Mouse (Mus musculus) gastrocnemius, adult 8-10 months (tissue): ENCODE data around the gene Paqr9. TPM values are rescaled to one million over a fixed set of nuclear protein-coding genes. Genes with fewer than 3 reads are reported as not detected.

Source experiments
- DNase-seq, 2 experiments: peaks; one replicate each; pipeline ENCODE4 v3.0.0; 2022; ENCODE audit warnings: low spot score in 2 of 2
- total RNA-seq, 4 experiments: library from RNA; stranded (reverse); gene quantifications; 2 replicates each; pipeline ENCODE4 v1.2.4; 2022

The Paqr9 gene
- total RNA-seq, 4 experiments from 2014 or later: 1.9 to 3.7 (median 2.3) TPM

DNA sequence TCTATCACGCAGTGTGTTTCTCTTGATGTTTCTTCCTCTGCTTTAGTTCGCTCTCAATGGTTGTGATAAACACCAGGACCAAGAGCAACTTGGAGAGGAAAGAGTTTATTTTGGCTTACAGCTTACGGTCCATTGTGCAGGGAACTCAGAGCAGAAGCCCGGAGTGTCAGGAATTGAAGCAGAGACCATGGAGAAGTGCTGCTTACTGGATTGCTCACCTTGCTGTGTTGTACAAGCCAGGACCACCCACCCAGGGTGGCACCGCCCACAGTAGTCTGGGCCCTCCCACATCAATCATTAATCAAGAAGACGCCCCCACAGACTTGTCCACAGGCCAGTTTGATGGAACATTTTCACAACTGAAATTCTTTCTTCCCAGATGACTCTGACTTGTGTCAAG is 18.0 kb downstream of the Paqr9 start:
- DNase-seq: no peak

DNA sequence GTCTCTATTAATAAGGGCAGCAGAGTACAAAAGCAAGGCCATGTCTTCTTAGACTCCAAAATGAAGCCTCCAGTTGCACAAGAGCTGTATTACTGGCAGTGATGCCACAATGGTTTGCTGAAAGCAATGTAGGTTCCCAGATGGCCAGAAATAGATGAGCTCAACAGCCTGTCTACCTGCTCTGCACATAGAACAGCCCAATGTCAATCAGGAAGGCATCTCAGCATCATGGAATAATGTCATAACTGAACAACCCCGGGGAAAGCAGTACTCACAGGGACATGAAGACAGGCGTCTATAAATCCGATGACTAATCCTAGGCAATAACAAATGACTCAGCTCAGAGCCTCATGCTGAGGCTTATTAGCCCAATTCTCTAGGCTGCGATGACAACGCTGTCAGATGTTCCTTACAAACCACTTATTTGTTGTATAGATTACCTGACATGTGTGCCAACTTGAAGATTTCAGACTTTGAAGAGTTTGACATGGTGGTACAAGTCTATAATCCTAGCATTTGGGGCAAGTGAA is 19.0 kb downstream of the Paqr9 start:
- DNase-seq: no peak

DNA sequence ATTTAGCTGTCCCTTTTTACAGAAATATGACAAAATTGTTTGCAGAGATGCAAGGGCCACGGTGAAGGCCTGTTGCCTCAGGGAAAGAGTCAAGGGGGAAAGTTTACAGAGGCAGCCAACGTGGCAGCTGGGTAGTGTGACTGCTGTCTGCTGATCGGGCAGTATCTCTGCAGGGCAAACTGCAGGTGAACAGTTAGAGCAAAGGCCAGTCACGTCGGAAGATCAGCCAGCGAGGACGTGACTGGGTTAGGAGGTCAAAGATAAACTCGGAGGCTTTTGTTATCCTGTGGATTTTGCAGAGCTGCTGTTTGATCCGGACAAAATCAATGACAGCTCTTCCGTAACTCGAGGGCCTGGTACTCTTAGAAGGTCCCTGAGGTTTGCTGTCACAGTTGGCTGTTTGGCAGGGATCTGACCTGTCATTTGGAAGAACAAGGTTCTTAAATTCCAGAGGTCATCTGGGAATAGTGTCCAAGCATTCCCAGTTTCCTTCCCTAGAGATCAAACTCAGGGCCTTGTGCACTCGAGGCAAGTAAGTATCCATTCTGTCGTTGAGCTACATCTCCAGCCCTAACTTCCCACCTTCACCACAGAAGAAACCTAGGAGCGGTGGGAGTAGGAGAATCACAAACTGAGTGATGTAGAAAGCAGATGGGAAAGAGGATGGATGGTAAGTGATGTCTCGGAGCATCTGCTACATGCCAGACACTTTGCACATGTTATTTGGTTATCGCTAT is 21.7 kb downstream of the Paqr9 start:
- DNase-seq: no peak

DNA sequence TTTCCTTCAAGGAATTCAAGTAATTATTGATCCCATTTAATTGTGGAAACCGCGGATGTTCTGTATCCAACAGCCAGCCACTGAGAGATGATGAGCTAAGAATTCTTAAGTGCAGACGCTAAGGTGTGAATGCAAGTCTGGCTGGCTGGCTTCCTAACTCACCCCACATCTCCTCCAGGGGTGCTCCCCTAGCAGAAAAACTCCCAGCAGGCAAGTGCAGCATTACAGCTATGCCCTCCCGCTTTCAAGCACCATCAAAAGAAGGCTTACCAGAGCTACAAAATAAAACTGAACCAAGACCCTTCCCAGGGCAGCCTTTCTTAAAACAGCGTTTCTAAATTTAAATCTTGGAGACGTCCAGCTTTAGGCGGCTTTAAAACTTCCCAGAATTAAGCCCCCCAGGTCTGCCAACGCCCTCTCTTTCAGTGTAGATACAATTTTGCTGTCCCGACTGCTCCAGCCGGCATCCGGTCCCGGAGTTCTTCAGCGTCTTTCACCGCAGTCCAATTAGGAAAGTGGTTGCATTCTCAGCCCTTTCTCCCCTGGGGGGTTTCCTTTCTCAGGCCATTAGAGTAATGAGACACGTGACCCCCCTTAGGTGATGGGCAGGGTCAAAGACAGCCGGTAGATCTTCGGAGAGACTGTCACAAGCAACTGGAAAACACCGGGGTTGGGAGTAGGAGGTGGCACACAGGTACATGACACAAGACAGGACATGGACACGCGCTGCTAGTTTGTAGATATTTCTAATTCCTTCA is 22.5 kb downstream of the Paqr9 start:
- DNase-seq: no peak

DNA sequence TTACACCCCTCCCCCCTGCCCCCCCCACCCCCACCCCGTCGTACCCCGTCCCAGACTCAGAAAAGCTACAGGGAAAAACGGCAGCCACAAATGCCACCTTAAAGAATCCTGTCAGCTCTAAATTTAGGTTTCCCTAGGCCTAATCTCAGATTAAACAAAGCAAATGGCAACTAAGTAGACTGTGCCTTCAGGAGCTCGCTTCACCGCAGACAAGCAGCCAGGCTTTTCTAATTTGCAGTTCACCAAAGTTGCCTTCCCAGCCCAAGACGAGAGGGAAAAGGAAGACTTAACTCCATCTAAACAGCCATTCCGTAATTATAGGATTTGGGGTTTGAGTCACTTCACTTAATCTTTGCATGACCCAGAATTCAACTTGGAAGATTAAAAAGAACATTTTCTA is 23.1 kb downstream of the Paqr9 start:
- DNase-seq: no peak

DNA sequence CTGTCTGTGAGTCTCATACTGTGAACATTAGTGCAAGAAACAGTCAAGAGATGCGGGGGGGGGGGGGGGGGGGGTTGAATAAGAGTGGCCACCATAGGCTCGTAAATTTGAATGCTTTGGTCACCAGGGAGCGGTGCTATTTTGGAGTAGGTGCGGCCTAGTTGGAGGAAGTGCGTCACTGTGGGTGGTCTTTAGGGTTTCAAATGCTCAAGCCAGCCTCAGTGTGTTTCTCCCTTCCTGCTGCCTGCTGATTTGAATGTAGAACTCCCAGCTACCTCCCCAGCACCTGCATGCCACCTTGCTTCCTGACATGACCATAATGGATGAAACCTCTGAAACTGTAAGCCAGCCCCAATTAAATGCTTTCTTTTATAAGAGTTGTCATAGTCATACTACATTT is 26.6 kb downstream of the Paqr9 start:
- no peak for DNase-seq

DNA sequence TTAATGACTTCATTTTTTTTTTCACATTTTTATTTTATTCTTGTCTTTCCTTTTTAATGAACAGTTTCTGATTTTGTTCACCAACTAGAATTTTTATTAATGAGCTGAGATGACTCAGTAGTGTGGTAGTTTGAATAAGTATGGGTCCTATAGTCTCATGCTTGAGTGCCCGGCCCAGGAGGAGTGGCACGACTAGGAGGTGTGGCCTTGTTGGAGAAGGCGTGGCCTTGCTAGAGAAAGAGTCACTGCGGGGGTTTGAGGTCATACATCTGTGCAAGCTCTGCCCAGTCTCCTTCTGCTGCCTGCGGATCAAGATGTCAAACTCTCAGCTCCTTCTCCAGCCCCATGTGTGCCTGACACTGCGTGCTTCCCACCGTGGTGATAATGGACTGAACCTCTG is 28.6 kb downstream of the Paqr9 start:
- no peak for DNase-seq

DNA sequence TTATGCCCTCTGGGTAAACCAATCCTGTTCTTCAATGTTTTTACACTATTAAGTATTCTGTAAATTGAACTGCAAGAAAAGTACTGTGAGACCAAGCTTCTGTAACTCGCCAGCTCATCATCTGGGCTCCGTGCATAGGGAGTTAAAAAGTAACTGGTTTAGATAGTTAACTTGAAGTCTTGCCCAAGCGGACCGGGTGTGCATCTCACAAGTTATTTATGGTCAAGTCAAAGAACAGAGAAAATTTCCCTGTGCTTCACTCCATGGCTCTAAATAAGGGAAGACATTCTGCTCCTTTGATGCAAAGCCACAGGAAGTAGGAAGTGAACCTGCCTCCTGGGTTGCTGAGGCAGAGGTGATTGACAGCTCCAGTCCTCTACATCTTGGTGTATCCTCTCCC is 34.8 kb downstream of the Paqr9 start:
- DNase-seq: no peak

DNA sequence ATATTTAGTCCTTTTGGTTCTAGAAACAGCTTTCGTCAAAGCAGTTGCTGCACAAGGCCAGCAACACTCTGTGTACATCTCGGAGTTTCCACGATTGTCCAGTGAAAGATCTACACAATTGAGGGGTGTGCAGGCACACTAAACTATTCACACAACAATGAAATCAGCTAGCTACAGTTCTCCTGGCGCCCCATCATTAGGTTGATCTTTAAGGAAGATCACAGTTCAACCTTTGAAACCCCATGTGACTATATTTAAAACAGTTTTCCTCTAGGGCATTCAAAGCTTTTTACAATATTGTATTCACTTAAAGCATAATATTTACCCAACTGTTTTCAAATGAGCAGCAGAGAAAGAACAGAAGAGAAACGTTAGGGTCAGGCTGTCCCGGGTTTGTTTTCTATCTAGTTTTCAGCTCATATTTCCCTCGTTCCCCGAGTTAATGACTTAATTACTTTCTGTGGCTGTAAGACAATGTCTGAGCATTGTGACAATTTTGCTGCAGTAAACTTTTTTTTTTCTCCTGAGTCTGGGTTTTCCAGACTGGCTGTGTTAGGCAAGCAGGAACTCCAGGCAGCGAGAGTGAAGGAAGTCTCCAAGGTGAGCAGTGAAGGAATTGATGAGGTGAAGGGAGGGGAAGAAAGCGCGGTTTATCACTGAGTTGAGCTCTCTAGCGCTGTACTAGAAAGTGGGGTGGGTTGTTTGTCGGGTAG is 38.2 kb downstream of the Paqr9 start:
- DNase-seq: no peak

DNA sequence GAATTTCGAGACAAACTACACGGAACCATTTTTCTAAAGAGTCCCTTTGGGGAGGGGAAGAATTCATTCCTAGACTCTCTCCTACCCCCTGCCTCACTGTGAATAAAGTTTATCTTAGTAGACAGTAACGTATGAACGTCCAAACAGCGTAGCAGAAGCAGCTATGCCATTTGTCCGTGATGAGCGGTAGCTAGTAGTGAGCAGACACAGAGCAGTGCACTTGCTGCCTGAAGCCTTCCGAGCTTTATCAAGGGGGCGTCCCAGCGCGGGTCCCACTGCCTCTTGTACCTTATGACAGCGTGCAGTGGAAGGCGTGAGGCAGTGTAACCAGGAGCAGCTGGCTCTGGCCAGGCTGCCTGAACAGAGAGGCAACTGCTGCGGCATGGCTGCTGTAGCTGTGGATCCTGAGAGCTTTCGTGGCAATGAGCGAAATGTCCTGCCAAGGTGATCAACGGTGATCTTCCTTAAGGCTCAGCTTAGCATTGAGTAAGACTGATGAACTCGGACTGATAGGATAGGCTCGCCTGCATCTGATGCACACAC is 38.8 kb downstream of the Paqr9 start:
- DNase-seq: no peak

DNA sequence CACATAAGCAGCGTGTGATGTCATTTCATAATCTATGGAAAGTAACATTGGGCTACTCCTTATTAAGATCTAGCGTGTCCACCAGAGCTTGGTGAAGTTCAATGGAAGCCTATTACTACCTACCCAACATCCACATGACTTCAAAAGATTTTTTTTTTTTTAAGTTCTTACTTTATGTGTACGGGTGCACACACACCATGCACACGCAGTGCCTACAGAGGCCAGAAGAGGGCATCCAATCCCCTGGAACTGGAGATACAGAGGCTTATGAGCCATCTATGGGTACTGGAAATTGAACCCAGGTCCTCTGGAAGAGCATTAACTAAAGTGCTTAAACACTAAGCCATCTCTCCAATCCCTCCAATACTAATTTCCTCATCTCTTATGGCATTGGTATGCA is 39.9 kb downstream of the Paqr9 start:
- DNase-seq: no peak

DNA sequence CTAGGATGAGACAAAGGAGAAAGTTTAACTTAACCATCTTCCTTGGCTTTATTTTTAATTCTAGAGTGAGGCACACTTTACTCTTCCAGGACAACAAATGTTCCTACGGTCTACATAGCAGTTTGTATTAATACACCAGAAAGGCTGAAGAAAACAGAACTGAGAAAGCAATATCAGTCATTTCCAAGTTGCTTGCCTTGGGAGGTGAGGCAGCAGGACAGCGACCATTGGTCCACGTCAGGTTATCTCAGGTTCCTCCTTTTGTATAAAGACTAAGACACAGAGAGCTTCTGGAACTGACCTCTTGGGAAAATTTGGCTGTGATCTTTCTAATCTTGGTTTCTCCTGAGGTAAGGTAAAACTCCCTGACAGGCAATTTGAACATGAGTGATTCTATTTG is 43.4 kb downstream of the Paqr9 start:
- DNase-seq: no peak

DNA sequence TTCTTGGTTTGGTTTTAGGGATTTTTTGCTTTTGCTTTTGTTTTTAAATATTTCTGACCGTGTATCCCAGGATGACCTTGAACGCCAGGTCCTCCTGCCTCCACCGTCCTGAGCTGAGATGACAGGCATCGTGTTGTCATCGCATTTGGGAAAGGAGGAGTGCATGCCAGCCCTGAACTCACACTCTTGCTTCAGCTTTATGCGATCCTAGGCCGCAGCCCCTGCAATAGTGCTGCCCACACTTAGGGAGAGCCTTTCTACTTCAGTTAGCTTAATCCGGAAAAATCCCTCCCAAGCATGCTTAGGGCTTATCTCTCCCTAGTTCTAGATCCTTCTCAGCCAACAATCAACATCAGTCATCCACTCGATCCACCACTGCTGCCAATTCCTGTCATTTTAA is 43.9 kb downstream of the Paqr9 start:
- DNase-seq: no peak

DNA sequence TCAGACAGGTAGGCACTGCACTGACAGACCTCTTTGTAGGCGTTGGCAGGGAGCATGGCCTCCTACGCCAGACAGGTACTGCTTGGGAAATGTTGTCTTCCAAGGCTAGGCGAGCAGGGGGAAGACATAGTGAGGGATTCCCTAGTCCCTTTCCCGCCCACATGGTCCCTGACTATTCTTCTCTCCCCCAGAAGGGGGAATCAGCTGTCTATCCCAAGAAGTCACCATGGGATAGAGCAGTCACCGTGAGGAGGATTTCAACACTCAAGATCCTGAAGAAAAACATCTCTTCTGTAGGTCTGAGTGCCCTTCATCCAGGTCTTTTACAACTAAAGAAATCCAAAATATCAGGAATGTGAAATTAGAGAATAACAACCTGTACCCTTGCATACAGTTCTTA is 47.7 kb downstream of the Paqr9 start:
- DNase-seq: no peak

DNA sequence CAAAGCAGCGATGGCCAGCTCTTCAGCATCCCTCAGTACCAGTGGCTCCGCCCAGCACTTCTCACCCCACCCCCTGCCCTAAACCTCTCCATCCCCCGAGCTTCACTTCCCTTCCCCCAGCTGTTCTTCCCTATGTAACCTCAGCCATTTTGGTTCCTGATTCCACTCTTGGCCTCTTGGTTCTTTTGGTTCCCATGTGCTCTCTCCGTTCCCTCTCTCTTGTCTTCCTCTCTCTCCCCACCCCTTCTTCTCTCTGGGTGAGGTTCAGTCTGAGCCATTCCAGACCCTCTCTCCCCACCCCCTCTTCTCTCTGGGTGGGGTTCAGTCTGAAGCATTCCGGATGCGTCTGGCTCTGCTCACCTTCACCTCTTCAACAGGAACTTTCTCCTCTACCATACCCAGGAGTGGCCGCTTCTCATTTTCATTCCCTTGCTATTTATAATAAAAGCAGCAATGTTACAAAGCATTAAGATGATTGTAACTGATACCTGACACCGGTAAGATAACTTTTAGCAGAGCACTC is 52.9 kb downstream of the Paqr9 start:
- DNase-seq: no peak

DNA sequence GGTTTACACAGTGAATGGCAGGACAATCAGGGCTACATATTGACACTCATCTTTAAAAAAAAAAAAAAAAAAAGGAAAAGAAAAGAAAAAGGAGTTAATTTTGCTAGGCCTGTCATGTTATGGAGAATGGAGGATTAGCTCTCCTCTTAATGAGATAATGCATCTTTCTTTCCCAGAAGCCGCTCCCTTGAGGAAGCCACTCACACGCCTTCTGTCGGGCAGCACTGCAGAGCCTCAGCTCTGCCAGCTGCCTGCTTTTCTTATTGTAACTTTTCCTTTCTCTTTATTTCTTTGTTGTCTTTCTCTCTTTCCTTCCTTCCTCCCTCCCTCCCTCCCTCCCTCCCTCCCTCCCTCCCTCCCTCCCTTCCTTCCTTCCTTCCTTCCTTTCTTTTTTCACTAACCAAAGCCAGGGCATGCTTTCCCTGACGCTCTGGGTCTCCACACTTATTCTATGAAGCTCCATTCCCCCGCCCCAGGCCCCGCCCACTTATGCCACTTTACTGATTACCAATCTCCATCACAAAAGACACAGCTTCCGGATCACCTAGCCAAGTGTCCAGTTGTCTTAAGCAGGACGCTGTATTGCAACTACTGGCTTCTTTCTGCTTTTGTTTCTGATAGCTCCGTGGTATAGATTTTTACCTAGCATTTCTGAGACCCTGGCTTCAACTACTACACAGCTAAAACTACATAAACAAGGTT is 54.1 kb downstream of the Paqr9 start:
- no peak for DNase-seq

DNA sequence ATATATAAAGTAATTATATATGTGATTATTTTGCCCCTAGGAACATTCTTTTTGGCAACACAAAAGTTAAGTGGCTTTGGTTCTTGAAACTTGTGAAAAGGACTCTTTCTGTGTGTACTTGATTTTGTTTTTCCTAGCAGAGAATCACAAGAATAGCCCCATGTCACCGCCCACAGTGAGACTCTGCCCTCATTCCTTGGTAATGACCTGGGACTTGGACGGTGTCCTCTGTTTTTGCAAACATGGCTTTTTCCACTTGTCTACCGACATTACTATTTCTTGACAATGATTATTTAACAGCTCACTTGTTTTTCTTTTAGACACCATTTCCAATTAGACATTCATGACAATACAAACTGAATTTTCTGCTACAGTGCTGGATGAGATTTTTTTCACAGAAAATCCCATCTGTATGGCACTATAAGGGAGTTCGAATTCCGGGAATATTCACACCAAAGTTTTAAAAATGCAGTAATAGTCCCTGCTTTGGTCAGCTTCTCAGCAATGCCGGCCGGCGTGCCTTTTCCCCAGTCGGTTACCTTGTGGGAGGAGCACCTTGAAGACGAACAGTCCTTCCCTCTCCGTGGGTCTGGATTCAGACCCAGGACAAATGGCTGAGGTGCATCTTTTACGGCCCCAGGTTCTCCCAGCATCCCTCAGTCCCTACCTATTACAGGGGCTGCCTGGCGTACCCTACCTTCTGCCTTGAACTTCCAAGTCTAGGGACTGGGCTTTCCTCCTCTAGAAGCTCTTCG is 55.6 kb downstream of the Paqr9 start:
- peak; percentile 11 to 26 for DNase-seq

DNA sequence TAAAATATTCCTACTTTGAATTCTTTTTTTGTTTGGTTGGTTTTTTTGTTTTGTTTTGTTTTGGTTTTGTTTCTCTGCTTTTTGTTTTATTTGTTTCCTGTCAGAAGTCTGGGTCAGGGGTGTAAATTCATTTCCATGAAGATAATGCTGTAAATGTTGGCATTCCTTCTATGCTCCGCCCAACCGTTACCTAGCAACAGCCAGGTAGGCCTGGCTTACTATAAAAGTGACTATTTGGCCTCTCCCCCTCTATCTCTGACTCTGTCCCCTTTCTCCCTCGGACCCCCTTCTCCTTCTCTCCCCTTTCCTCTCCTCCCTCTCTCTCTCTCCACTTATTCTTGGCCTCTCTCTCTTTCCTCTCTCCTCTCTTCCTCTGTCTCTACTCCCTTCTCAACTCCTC is 56.5 kb downstream of the Paqr9 start:
- no peak for DNase-seq
